Mouse (Mus musculus) bone marrow, adult 2 months (tissue): Measurements from ENCODE around the gene Ncoa4. TPM values are rescaled to one million over a fixed set of nuclear protein-coding genes. Genes with fewer than 3 reads are reported as not detected.
A peak's percentile ranks its signal among the peaks of the same experiment; 100 is the strongest.

Experiments
- H3K27ac ChIP-seq: fragments of 200-500 bp; 2 replicates; pipeline ENCODE4 v1.5.1; 2012; ENCODE audit warnings: low read depth, mild to moderate bottlenecking, control low read depth, inconsistent platforms, low read length; ENCODE audit not compliant: control insufficient read depth, poor library complexity, insufficient read depth
- H3K4me1 ChIP-seq: fragments of 200-500 bp; 2 replicates; pipeline ENCODE4 v1.6.1; 2011; ENCODE audit warnings: low read length; ENCODE audit not compliant: control insufficient read depth, insufficient read depth
- H3K4me3 ChIP-seq: fragments of 200-500 bp; replicated peaks from 2 replicates; pipeline ENCODE3; 2011; ENCODE audit warnings: mild to moderate bottlenecking, low read depth, low read length, control low read depth; ENCODE audit not compliant: control insufficient read depth
- CTCF ChIP-seq: fragments of 200-500 bp; IDR thresholded peaks from 2 replicates; pipeline ENCODE4 v1.5.1; 2011; ENCODE audit warnings: low read length, control low read depth; ENCODE audit not compliant: control insufficient read depth, insufficient read depth
- POLR2A ChIP-seq: fragments of 200-500 bp; IDR thresholded peaks from 2 replicates; pipeline ENCODE4 v1.6.1; 2011; ENCODE audit warnings: low read depth, mild to moderate bottlenecking, control low read depth, low read length, borderline replicate concordance; ENCODE audit not compliant: control insufficient read depth
- WGBS: fragments of 180-500 bp; shearing (Covaris S2); methylation state at CpG from one replicate; pipeline ENCODE4 v1.1.7; 2018; 5-methylcytosine and 5-hydroxymethylcytosine counted together
- polyA plus RNA-seq: library from polyadenylated mRNA; stranded (reverse); fragments of >200 nt; gene quantifications from 2 replicates; pipeline ENCODE4 v1.2.4, GENCODE M21; 2011; ENCODE audit warnings: low replicate concordance; ENCODE audit not compliant: missing spikeins, insufficient read depth, insufficient read length

Gene Ncoa4
- polyA plus RNA-seq, 1 experiment: 110 TPM

GRCm38 (mm10) chr14:32140359-32140965 lies 19.2 kb upstream of the Ncoa4 start:
- WGBS: 77% methylated on average over 5 of the region's 5 CpGs
- H3K27ac ChIP-seq: no peak overlapping the region
- TF ChIP-seq POLR2A (no peak), CTCF (no peak)
- no peak overlapping the region for H3K4me3 ChIP-seq
- no peaks in the 10 kb centered on the region; the same call in none of the 2 replicates for H3K4me1 ChIP-seq

GRCm38 (mm10) chr14:32141723-32142122 lies 17.9 kb upstream of the Ncoa4 start, which contains the start of gene Msmb:
TSS of gene Msmb (plus strand) at chr14:32142023.
- no peak for TF ChIP-seq CTCF
- TF ChIP-seq POLR2A: no peak
- 82% methylated on average over 5 of the region's 5 CpGs for WGBS
- Histone ChIP-seq H3K4me1 (no peaks in the 10 kb centered on the region; the same call in none of the 2 replicates), H3K27ac (no peak within 1 kb of the TSS), H3K4me3 (no peak within 1 kb of the TSS)

DNA sequence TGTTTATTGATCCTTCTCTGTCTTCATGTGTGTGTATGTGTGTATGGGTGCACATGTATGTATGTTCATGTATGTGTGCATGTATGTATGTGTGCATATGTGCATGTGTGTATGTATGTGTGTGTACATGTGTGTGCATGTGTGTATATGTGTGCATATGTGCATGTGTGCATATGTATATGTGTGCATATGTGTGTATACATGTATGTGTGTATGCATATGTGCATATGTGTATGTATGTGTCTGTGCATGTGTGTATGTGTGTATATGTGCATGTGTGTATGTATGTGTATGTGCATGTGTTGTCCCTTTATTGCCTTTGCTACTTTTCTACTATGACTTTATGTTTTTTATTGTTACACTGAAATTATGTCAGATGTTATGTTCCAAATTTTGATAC lies 14.9 kb upstream of the Ncoa4 start:
- no peak overlapping the region for H3K27ac ChIP-seq
- no peaks in the 10 kb centered on the region; the same call in 1 of the 2 replicates for H3K4me1 ChIP-seq
- TF ChIP-seq CTCF (no peak), POLR2A (no peak)
- H3K4me3 ChIP-seq: no peak overlapping the region

GRCm38 (mm10) chr14:32145401-32145800 lies 14.3 kb upstream of the Ncoa4 start:
- peak overlapping the region; percentile 7 for H3K27ac ChIP-seq
- H3K4me1 ChIP-seq: no peaks in the 10 kb centered on the region; the same call in 1 of the 2 replicates
- 74% methylated on average over 4 of the region's 4 CpGs for WGBS
- H3K4me3 ChIP-seq: peak overlapping the region; percentile 1
- TF ChIP-seq CTCF: no peak
- TF ChIP-seq POLR2A: no peak

- H3K4me1 ChIP-seq: no peaks in the 10 kb centered on the region; the same call in 1 of the 2 replicates
- peak overlapping the region; percentile 2 for H3K4me3 ChIP-seq
- no peak for TF ChIP-seq CTCF
- TF ChIP-seq POLR2A: no peak
- 54% methylated on average over 7 of the region's 7 CpGs for WGBS
- peak overlapping the region; percentile 32 for H3K27ac ChIP-seq
Measured at GRCm38 (mm10) chr14:32145809-32146511, 13.7 kb upstream of the Ncoa4 start.

- H3K27ac ChIP-seq: peak overlapping the region; percentile 64
- WGBS: 69% methylated on average over 2 of the region's 2 CpGs
- H3K4me3 ChIP-seq: no peak overlapping the region
- no peaks in the 10 kb centered on the region; the same call in 1 of the 2 replicates for H3K4me1 ChIP-seq
- TF ChIP-seq POLR2A (no peak), CTCF (no peak)
Measured at GRCm38 (mm10) chr14:32146578-32146977, 13.1 kb upstream of the Ncoa4 start.

DNA sequence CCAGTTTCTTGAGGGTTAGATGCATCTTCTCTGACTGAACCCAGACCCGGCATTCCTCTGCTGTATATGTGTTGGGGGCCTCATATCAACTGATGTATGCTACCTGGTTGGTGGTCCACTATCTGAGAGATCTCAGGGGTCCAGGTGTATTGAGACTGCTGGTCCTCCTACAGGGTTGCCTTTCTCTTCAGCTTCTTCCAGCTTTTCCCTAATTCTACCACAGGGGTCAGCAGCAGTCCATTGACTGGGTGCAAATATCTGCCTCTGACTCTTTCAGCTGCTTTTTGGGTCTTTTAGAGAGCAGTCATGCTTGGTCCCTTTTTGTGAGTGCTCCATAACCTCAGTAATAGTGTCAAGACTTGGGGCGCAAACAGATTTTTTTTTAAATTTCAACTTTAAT lies 8.8 kb upstream of the Ncoa4 start:
- 87% methylated on average over 2 of the region's 2 CpGs for WGBS
- no peak for TF ChIP-seq CTCF
- TF ChIP-seq POLR2A: no peak
- Histone ChIP-seq H3K27ac (no peak overlapping the region), H3K4me3 (no peak overlapping the region), H3K4me1 (peaks cover 6% of the 10 kb centered on the region)

DNA sequence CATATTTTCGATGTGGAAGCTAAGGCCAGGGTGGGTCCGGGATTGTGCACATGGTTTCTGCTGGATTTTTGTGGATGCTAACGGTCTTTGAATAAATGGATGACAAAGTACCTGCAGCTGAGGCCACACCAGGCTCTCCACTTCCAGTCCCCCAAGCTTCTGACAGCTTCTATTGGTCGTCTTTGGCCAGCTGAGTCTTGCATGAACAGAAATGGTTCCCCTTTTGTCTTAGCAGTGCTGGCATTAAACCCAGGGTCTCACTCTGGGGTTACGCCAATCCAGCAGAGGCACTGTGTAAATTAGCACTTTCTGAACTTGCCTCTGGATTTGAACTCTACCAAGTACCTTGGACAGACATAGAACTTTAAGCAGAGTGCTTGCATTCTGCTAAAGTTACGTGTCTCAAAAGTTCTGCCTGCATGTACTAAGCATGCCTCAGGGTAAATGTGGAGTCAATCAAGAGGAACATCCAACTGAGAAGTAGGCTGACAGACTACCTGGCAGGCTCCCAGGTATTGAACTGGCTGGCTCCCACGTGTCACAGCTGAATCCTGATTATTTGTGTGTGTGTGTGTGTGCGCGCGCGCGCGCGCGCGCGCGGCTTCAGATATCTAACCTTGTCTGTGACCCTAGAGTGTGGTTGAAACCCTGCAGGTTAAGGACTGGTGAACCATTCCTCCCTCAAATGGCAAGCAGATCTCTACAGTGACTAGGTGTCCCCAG lies 7.3 kb upstream of the Ncoa4 start:
- Histone ChIP-seq H3K27ac (no peak overlapping the region; the same call in 1 of the 2 replicates), H3K4me3 (no peak overlapping the region), H3K4me1 (peaks cover 6% of the 10 kb centered on the region)
- TF ChIP-seq CTCF (no peak), POLR2A (no peak)
- WGBS: 82% methylated on average over 18 of the region's 18 CpGs
